Mouse (Mus musculus) telencephalon, adult 2 months (tissue): ENCODE data around the gene Nectin2.

ENCODE experiments used
- DNase-seq: peaks from one replicate; pipeline ENCODE4 v3.0.0-alpha.2; 2011; ENCODE audit warnings: low read depth, low spot score

Nectin2 gene

DNA sequence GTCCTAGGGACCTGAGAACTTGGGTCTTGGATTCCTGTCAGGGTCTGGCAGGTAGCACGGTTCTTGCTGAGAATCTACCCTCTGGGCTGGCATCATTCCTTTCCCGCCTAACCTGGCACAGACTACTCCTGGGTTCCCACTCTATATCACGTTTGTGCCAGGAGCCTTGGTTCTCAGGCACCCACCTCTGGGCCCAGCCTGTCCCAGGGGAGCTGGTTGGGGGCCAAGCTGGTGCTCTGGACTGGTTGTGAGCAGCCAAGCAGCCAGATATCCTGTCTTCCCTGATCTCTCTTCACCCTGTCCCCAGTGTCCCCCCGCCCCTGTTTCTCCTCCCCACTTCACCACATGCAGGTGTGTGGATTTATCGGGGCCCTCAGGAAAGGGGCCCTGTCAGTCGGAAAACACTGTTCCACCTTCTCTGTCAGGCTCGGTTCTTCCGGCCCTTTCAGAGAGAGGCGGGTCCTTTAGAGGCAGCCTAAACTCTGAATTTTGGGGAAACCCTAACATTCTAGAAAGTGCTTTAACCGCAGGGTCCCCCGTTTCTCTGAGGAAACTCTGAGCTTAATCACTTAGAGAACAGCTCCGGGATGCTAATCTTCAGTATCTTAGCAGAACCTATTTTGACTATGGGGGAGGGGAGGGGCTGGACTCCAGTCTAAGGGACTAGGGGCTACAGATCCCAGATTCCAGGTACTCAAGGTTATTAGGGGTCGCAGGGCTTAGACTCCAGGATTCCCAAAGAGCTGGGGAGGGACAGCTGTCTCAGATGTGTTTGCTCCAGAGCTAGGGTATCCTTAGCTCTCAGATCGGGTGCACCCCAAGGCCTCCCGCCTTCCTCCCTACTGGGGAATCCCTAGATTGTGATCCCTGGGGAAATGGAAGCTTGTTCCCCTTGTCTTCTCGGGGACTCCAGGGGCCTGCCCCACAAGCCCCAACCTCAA, 19.4 kb upstream of the Nectin2 start:
- DNase-seq, result no peak

DNA sequence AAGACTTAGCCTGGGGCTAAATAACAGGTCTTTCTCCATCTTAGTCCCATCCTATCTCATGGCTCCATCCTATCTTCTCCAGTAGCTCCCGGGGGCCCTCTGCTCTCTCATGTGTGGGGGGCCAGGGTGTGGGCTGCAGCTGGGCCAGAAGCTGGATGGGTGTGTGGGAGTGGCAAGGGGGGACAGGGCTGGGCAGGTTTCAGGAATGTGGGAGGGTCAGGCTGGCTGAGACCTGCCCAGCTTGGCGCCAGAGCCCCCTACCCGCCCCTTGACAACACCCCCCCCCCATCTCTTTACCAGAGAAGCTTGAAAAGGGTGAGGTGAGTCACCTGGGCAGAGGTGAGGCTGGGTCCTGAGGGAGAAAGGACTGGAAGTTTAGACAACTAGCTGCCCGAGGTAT, 18.7 kb upstream of the Nectin2 start:
- no peak for DNase-seq

DNA sequence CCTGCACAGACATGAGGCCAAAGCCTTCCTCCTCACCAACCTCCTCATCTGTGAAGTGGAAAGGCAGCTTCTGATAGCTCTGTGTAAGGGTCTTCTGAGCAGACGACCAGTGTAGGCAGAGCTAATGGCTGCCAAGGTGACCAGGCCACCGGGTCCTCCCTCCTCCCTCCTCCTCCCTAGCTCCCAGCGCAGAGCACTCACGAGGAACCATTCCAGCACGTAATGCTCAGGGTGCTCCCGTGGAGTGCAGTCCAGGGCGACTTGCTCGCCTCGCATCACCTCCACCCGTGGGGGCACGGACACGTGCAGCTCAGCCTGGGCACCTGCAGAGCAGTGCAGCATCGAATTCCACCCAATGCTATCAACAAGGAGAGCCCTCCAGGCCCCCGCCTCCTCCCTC, 18.0 kb upstream of the Nectin2 start:
- no peak for DNase-seq

DNA sequence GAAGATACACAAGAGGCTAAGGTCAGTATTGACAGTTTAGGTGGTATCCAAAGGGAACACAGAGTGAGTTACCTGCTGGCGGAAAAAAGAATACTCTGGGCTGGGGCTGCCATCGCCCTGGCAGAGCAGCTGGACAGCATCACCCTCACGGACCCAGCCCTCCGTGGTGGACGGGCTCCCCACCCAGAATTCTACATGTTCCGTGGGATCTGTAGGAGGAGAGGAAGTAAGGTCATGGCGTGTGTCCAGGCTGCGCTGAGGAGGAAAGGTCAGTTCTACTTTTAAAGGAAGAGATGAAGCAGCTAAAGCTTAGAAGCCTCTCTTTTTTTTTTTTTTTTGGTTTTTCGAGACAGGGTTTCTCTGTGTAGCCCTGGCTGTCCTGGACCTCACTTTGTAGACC, 14.3 kb upstream of the Nectin2 start:
- DNase-seq, result no peak

DNA sequence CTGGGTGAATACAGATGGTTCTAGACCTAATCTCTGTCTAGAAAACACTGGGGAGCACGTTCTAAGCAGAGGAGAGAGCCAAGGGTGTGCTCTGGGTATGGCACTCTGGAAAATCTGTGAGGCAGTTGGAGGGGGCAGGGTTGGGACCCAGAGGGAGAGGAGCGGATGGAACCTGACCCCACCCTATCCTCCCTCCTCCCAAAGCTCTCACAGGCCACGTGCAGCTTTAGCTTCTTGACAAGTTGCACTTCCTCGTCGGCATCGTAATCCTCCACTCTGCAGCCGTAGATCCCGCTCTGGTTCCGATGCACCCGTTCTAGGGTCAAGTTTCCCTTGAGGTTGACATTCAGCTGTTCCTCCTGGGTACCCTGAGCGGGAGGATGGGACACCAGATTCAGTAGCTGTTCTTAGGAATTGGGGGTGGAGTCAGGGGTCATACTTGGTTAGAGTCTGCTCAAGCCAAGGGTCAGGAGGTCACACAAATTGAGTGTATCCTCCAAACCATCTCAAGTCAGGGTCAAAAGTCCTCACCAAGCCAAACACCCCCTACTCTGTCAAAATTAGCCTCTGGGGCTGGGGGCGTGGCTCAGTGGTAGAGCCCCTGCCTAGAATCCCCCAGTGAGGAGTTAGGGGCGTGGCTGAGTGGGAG, 13.7 kb upstream of the Nectin2 start:
- DNase-seq, result no peak

DNA sequence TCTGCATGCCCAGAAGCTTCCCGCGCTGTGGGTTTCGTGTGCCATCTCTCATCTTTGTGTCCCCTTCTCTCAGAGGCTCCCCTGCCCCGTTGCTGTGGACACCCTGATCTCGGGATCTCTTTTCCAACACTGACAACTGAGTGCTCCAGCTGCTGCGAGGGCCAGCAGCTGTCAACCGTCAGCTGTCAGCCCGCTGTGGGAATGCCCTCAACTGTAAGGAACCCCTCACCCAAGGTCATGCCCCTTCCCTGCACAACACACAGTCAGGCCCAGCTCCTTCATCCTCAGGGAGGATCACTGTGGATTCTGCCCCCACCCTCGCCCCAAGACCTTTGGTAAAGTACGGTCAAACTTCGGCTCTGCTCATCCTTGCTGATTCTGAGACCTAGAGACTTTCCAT, 12.0 kb upstream of the Nectin2 start:
- no peak for DNase-seq

DNA sequence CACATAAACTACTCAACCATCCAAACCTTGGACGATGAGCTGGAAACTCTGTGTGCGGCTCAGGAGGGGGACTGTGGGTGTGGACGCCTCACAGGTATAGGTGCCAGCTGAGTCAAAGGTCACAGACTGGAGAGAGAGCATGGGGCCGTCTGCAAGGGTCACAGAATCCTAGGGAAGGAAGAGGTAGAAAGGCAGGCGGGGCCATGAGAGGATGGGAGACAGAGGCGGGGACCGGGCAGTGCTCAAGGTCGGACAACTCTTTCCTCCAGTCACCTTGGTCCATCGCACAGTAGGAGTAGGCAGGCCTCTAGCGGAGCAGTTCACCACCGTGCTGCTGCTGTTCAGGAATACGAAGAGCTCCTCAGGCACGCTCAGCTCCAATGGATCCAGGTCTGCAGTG, 9.7 kb upstream of the Nectin2 start:
- no peak for DNase-seq

DNA sequence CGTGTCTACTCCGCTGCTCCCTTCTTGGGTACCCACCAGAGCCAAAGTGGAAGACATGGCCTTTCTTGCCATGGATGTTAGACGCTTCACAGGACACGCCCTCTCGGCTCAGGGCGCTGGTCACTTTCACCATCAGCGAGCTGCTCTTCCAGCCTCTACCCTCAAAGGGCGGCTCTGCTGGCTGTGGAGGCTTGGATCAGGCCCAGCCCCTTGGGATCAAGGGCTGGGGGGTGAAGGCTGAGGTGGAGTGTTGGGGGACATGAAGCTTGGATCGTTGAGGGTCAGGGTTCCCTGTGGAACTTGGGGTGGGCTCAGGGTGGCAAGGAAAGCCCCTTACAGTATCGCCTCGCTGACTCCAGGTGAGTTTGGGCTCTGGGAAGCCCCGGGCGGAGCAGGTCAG, 8.3 kb upstream of the Nectin2 start:
- DNase-seq, result no peak

DNA sequence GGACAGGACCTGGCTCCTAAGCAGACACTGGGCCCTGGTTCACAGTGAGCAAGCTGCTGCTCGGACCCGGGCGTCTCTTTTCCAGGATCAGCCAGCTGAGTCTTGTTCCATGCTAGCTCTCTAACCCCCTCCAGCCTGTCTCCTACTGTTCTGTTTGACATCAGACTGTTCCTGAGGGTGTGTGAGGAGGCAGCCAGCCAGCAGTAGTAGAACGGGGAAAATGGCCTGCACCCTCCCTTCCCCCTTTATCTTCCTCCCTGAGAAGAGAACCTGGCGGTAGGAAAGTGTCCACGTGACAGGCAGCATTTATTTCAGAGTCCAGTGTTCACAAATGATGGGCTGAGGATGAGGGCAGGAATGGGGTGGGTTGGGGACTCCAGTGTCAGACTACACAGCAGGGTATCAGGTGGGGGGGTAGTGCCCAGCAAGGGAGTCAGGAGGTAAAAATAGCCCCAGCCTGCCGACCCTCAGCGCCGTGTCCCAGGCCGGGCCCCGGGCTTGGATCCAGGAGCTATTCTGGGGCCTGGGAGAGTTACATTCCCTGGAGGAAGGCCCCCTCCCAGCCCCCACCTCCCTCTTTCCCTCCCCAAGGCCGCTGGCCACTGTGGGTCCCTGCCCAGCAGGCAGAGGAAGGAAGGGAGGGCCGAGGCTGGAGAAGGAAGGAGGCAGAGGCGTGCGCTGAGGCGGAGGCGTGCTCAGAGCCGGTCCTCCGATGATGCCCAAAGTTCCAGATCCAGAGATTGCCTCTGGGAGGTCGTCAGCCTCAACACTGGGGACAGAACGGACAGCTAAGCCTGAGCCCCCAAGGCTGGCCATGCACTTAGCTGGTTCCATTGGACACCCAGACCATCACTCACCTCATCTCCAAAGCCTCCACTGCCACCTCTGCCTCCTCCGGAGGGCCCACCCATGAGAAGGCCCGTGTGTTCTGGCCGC, 5.8 kb upstream of the Nectin2 start:
- no peak for DNase-seq

DNA sequence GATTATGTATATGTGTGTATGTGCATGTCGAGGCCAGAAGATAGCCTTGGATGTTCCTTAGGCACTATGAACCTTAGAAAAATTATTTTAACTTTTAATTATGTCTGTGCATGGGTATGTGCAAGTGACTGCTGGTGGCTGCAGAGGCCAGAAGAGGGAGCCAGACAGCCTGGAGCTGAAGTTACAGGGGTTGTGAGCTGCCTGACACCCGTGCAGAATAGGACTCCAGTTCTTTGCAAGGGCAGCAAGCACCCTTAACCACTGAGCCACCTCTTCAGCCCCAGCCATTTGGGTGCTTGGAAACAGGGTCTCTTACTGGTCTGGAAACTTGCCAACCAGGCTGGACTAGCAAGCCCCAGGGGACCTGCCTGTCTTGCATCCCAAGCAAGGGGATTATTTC, 4.7 kb upstream of the Nectin2 start:
- DNase-seq, result no peak

DNA sequence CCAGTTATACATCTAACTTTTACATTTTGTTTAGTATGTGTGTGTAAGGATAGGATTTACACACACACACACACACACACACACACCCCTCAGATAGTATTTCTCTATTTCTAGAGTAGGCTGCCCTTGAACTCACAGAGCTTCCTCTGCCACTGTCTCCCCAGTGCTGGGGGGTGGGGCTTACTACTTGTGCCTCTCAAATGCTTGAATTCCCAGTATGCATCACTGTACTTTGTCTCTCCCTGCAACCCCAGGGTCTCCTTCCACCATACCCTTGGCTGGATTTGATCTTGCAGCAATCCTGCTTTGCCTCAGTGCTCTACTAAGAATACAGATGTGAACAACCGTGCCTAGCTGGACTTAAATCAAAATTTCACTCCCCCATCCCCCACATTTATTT, 3.8 kb upstream of the Nectin2 start:
- no peak for DNase-seq

DNA sequence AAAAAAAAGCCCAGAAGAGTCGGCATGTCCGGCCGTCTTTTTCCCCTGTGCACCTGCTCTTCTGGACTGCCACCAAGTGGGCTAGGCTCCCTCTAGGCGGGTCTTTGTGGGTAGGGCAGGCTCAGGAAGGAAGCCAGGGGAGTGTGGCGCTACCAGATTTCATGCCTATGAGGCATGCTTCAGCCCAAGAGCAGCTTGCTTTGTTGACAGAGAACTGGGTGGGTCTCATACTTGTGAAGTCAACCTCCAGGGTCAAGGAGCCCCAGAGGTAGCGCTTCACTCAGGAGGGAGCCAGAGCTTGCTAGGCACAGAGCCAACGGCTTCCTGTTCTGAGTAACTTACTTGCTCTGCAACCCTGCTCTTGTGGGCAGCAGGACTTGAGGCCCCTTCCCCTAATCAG, 3.3 kb upstream of the Nectin2 start:
- no peak for DNase-seq

DNA sequence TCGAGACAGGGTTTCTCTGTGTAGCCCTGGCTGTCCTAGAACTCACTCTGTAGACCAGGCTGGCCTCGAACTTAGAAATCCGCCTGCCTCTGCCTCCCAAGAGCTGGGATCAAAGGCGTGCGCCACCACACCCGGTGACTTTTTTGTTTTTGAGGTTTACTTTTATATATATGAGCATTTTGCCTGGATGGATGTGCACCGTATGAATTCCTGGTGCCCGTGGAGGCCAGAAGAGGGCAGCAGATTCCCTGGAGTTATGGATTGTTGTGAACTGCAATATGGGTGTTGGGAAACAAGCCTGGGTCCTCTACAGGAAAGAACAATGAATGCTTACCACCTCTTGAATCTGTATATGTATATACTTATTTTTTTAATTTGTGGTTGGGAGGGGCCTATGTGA, 2.4 kb upstream of the Nectin2 start:
- no peak for DNase-seq

DNA sequence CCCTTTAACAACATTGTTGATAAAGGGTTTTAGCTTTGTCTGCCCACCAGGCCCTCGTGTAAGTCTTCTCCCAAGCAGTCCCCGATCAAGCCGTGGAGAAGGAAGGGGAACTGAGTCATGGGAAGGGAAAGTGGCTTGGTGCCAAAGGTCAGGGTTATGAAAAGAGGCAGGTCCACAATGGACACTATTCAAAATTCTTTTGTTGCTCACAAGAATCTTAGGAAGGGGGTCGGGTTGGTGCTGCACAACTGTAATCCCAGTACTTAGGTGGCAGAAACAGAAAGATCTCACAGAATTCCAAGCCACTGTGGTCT, 744 bp upstream of the Nectin2 start:
- DNase-seq, result no peak

DNA sequence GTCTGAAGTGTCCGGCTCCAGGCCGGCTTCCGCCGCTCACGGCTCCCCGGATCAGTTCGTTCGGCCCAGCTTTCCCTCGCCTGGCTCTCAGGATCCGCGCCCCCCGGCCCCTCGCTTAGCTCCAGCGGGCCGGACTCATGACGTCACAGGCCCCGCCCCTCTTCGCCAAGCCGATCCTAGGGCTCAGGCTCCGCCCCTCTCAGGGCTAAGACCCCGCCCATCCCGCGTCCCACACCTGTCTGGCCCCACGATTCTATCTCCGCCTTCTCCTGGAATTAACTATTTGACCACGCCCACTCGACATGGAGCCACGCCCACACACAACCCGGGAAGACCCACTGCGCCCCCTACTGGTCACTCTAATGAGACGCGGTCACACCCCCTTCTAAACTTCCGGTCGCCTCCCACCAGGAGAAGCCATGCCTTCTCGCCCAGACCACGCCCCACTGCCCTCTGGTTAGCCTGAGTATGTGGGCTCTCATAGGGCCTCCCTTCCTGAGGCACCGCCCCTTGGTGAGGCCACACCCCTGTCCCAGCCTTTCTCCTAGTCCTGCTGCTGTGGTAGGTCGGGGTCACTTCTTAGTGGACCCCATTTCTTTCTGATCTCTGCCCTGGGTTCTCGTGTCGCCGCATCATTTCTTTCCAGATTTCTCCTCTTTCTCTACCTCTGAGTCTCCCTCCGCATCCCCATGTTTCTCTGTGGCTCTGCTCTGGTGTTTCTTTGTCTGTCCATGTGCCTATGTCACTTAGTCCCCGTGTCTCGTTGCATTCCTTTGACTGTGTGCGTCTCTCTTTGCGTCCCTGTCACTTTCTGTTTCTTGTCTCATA, 680 bp downstream of the Nectin2 start:
- DNase-seq, result peak; percentile 84

DNA sequence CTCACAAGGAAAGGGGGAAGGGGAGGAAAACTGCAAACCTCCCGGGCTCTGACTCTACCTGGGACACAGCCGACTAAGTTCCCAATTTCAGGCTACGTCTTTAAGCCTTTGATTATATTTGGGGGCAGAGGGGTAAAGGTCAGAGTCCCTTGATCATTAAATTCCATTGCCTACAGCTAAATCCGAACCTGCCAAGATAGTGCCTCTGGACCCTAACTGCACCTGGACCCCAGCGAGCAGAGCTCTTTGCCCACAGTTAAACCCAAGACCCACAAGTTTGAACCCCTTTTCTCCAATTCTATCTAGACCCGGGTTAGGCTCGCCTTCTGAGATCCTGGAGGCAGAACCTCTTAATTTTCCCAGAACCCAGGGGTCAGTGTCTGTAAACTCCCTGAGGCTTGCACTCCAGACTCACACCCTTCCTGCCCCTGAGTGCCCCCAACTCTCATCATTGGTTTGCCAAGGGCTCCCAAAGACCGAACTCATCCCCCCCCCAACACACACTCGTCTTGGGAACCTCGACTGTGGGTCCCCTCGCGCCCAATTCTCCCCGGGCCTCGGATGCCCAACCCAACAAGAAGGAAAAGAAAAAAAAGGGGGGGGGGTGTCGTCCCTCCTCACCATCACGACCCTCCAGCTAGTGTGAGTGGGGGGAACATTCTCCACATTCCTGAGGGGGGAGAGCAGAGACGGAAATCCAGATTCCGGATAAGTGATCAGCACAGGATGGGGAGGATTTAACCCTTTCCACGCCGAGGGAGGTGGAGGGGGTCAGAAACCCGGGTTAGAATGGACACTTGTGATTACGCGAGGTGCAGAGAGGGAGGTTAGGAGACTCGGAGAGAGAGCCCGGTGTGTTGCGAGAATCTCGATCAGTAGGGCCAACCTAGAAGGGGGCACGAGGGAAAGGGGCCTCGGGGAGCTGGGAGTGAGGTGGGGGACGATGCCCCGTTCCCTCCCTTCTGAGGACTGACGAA, 1.8 kb downstream of the Nectin2 start:
- DNase-seq, result no peak

DNA sequence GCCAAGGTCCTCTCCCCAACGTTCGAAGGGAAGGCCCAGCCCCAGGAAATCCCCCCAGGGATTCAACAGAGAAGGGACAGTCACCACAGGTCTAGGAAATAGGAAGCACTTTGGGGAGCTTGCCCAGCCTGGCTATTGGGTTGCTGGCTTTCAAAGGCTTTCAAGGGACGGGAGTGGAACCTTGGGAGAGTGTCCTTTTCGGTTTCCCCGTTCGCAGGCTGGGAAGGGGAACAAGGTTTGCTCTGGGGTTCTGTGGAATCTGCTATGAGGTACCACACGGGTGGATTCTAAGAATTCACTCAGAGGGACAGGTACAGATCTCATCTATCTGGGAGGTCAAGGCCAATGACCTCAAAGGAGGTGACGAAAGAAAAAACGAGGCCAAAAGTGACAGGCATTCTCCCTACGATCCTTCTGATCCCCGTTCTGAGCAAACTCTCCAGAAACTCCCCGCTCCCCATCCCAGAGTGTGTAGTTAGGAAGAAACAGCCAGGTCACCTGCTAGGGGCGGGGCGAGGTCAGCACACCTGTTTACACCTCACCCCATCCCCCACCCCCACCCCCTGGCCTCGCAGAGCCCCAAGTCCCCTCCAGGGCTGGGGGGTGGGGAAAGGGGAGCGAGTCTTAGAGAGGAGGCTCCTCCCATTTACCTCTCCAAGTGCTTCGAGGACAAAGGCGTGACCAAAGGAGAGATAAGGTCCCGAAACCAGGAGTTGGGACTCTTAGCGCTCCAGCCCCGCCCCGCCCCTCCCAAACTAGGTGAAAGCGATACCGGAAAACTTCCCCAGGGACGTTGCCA, 2.7 kb downstream of the Nectin2 start:
- no peak for DNase-seq

DNA sequence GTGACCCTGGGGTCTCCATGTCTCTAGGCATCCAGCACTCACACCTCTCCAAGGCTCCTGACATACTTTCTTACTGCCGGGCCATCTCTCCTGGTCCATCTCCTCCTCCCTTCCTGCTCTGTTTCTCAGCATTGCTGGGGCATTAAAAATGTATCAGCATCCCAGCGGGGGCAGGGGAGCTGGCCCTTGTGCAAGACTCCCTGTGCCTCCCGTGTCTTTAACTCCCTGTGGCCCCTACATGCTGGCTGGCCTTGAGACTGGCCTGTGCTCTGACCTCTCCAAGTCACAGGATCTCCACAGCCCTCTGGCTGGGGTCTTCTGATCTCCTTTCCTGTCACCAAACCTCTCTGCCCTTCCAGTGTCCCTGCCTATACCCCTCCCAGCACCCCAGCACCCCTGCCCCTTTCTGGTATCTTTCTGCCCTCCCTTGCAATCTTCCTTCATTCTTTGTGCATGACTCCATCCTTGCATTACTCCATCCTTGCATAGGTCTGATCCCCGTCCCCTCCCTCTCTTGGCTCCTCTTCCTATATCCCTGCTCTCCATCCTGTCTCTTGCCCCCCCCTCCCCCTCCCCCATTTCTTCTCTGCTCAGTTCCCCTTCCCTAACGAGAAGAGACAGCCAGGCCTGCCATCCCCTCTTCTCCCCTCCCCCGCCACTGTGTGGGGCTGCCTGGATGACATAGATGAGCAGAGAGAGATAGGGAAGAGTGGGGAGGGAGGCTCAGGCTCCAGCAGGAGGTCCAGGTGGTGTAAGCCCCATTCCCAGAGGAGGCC, 3.7 kb downstream of the Nectin2 start:
- DNase-seq, result no peak

DNA sequence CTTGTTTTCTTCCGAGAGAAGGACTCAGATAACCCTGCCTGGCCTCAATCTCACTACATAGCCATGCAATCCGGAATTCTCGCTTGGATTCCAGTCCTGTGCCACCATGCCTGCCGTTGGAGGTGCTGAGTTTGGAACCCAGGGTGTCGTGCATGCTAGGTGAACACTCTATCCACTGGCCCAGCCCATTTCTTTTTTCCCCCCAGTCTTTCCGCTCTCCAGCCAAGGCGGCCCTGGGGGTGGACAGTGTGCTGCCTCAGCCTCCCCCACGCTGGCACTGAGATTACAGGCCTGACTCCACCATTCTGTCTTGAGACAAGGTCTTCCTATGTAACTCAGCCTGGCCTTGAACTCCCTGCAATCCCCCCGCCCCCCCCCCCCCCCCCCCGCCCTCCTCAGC, 4.3 kb downstream of the Nectin2 start:
- no peak for DNase-seq
